Mouse (Mus musculus) liver, embryonic 11.5 days (tissue): ENCODE data around the gene Tmem253. TPM values are rescaled to one million over a fixed set of nuclear protein-coding genes. Genes with fewer than 3 reads are reported as not detected.

Experiments
- ATAC-seq: fragments of 200-750 bp; cut with Nextera tagmentation; replicated peaks from 2 replicates; pipeline ENCODE4 v1.8.0; 2017; ENCODE audit warnings: moderate number of reproducible peaks, mild to moderate bottlenecking, moderate TSS enrichment, moderate library complexity; ENCODE audit not compliant: low FRiP score
- DNase-seq: peaks from one replicate; pipeline ENCODE4 v3.0.0-alpha.2; 2017; ENCODE audit warnings: low spot score
- H3K27ac ChIP-seq: fragments of 300-500 bp; sonication (generic); 2 replicates; pipeline ENCODE4 v1.5.1; 2014; ENCODE audit warnings: mild to moderate bottlenecking, low read depth, low read length, control low read depth
- H3K27me3 ChIP-seq: fragments of 300-500 bp; sonication (generic); replicated peaks from 2 replicates; pipeline ENCODE4 v1.6.1; 2014; ENCODE audit warnings: low read length, mixed read lengths; ENCODE audit not compliant: control insufficient read depth, insufficient read depth
- H3K36me3 ChIP-seq: fragments of 300-500 bp; sonication (generic); 2 replicates; pipeline ENCODE4 v1.6.1; 2014; ENCODE audit warnings: mild to moderate bottlenecking, low read length, moderate library complexity, mixed read lengths; ENCODE audit not compliant: control insufficient read depth, insufficient read depth
- H3K4me1 ChIP-seq: fragments of 300-500 bp; sonication (generic); replicated peaks from 2 replicates; pipeline ENCODE4 v1.6.1; 2014; ENCODE audit warnings: low read length, mixed read lengths; ENCODE audit not compliant: control insufficient read depth, insufficient read depth
- H3K4me2 ChIP-seq: fragments of 300-500 bp; sonication (generic); 2 replicates; pipeline ENCODE4 v1.6.1; 2014; ENCODE audit warnings: mild to moderate bottlenecking, control low read depth, moderate library complexity
- H3K4me3 ChIP-seq: fragments of 300-500 bp; sonication (generic); 2 replicates; pipeline ENCODE4 v1.5.1; 2014; ENCODE audit warnings: low read depth, low read length, control low read depth
- H3K9ac ChIP-seq: fragments of 300-500 bp; sonication (generic); 2 replicates; pipeline ENCODE4 v1.6.1; 2014; ENCODE audit warnings: low read depth, low read length, control low read depth
- H3K9me3 ChIP-seq: fragments of 300-500 bp; sonication (generic); 2 replicates; pipeline ENCODE4 v1.6.1; 2016; ENCODE audit warnings: low read length, inconsistent platforms, mixed read lengths; ENCODE audit not compliant: control insufficient read depth
- WGBS: fragments of 180-500 bp; shearing (Covaris S2); extraction: QIAGEN DNeasy Blood & Tissue Kit; methylation state at CpG from one replicate; pipeline ENCODE4 v1.1.7; 2014; 5-methylcytosine and 5-hydroxymethylcytosine counted together
- polyA plus RNA-seq: library from polyadenylated mRNA; unstranded; fragments of >200 nt; fragmentation: Nextera tagmentation; extraction: Ambion mirVana; gene quantifications from 2 replicates; pipeline ENCODE4 v1.2.1, GENCODE M21; 2014

The Tmem253 gene
- polyA plus RNA-seq, 1 experiment from 2014 or later, result 0.85 TPM

DNA sequence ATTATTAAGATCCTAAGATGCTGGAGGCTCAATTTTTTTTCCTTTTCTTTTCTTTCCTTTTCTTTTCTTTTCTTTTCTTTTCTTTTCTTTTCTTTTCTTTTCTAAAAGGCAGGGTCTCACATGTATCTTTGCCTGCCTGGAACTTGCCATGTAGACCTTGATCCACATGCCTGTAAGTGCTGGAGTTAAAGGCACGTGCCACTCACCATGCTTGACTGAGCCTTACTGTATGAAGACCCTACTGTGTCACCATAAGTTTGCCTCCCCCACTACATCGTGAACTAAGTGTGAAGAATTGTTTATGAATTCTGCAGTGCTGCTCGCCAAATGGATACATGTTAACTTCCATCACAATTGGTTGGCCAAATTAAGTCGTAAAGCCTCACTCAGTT lies 5.7 kb downstream of the Tmem253 start:
- H3K4me1 ChIP-seq, result peaks cover 52% of the 10 kb centered on the region
- no peaks in the 10 kb centered on the region for H3K27me3 ChIP-seq
- peak overlapping the region; percentile 98 for H3K9ac ChIP-seq
- H3K4me3 ChIP-seq, result peak overlapping the region; percentile 74; the same call in 1 of the 2 replicates
- H3K9me3 ChIP-seq, result no peaks in the 10 kb centered on the region
- H3K36me3 ChIP-seq, result 0 out of 2 replicates have a peak, but pooled peaks cover 3% of the 10 kb centered on the region
- DNase-seq (no peak), ATAC-seq (no peak)
- H3K4me2 ChIP-seq, result peak overlapping the region; percentile 85
- peak overlapping the region; percentile 99 for H3K27ac ChIP-seq
- 71% methylated on average over 4 of the region's 4 CpGs for WGBS

DNA sequence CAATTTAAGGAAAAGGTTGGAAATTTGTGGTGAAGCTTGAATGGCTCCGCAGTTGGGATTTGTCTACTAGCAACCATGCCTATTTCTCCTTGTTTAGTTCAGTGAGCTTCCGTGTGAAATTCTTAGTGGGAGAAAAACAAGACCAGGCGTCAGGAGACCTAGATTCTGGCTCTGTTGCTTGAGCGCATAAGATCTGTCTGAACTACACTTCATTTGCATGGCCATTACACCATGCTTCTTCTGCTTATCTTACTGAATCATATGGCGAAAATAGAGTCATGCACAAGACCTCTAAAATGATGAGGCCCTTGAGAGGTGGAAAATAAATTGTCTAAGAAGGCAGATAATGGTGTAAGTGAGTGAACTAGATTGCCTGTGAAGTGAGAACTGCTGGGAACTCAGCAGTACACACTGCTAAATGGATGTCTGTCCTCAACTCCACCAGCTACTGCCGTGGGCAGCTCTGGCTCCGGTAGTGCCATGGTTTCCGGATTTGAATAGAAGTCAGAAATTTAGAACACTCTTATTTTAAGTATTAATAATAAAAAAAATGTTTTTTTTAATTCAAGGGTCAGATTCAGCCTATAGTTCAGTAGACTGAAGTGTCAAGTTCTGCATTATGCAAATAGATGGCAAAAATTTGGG lies 6.2 kb downstream of the Tmem253 start:
- peak overlapping the region; percentile 99 for H3K27ac ChIP-seq
- H3K9ac ChIP-seq, result no peak overlapping the region; the same call in 1 of the 2 replicates
- no peaks in the 10 kb centered on the region for H3K9me3 ChIP-seq
- 76% methylated on average over 8 of the region's 8 CpGs for WGBS
- peak overlapping the region; percentile 85 for H3K4me2 ChIP-seq
- DNase-seq (no peak), ATAC-seq (peak; percentile 24)
- no peaks in the 10 kb centered on the region for H3K27me3 ChIP-seq
- H3K4me1 ChIP-seq, result peaks cover 47% of the 10 kb centered on the region
- no peak overlapping the region for H3K4me3 ChIP-seq
- 0 out of 2 replicates have a peak, but pooled peaks cover 3% of the 10 kb centered on the region for H3K36me3 ChIP-seq

DNA sequence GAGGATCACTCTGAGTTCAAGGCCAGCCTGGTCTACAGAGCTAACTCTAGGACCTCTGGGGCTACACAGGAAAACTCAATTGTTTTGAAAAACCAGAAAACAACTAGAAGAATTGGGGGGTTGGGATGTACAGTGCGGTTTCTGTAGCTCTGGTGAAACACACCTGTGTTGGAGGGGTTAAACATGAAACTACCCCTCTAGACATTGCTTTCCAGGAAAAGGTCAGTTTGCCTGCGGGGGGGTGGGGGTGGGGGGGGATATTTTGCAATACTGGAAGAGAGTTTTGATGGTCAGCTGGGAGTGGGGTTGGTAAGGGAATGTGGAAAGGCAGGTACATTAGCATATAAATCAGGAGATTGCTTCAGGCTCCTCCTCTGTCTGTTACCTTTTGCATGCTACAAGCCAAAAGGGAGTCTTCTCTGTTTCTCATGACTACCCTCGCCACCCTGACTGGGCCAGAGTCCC lies 6.8 kb downstream of the Tmem253 start:
- Histone ChIP-seq H3K27me3 (no peaks in the 10 kb centered on the region), H3K4me2 (peak overlapping the region; percentile 55), H3K9ac (peak overlapping the region; percentile 49), H3K4me3 (peak overlapping the region; percentile 26), H3K4me1 (peaks cover 41% of the 10 kb centered on the region), H3K9me3 (no peaks in the 10 kb centered on the region), H3K27ac (peak overlapping the region; percentile 99), H3K36me3 (0 out of 2 replicates have a peak, but pooled peaks cover 3% of the 10 kb centered on the region)
- ATAC-seq (no peak), DNase-seq (no peak)
- 64% methylated on average over 3 of the region's 3 CpGs for WGBS

DNA sequence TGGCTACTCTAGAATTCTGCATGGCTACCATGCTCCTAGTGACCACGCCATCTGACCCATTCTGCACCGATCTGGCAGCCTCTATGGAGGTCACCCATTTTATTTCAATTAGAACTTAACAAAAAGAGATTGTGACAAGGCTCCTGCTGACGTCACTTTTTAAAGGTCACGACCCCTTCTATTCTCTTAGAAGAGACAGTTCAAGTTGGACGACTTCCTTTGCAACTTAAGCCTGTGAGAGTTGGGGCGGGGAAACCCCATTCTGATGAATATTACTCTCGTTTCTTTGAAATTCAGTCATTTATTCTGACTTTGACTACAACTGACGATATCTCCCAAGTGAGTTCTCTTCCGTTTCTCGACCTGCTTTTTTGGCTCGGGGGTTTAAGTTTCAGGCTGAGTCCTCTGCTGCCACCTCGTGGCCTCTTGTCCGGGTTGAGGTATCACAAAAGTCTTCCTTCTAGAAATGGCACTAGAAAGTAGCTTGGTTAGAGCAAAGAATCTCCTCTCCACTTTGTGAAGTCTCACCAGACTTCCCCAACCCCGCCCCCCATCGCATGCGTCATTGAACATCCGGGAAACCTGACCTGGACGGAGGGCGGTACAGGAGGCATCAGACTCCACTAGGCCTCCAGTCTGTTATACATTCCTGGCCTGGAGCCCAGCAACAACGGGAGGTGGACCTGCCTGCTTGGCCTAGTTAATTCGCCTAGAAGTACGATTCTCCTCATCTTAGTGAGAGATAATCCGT lies 7.4 kb downstream of the Tmem253 start:
- Histone ChIP-seq H3K9ac (peak overlapping the region; percentile 49), H3K9me3 (no peaks in the 10 kb centered on the region), H3K4me1 (peaks cover 38% of the 10 kb centered on the region), H3K27me3 (no peaks in the 10 kb centered on the region), H3K36me3 (0 out of 2 replicates have a peak, but pooled peaks cover 3% of the 10 kb centered on the region), H3K4me2 (peak overlapping the region; percentile 55), H3K4me3 (peak overlapping the region; percentile 26), H3K27ac (peak overlapping the region; percentile 99)
- 8% methylated on average over 23 of the region's 23 CpGs for WGBS
- DNase-seq (peak; percentile 89), ATAC-seq (peak; percentile 16)

DNA sequence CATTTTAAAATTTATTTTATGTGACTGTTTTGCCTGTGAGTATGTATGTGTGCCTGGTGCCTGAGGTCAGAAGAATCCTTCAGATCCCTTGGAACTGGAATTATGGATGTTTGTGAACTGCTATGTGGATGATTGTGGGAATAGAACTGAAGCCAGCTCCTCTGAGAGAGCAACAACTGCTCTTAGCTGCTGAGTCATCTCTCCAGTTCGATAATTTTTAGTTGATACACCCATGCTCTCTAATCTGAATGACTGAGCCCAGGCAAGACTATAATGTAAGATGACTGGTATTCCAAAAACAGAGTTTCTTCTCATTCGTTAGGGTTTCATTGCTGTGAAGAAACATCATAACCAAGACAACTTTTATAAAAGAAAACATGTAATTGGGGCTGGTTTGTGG lies 8.7 kb downstream of the Tmem253 start:
- Histone ChIP-seq H3K9me3 (no peaks in the 10 kb centered on the region), H3K9ac (no peak overlapping the region), H3K4me3 (no peak overlapping the region), H3K27me3 (no peaks in the 10 kb centered on the region), H3K4me1 (peaks cover 26% of the 10 kb centered on the region), H3K36me3 (no peaks in the 10 kb centered on the region), H3K27ac (peak overlapping the region; percentile 99; the same call in 1 of the 2 replicates), H3K4me2 (peak overlapping the region; percentile 55; the same call in 1 of the 2 replicates)
- no peak for DNase-seq
- ATAC-seq, result no peak
- WGBS, result 59% methylated on average over 2 of the region's 2 CpGs

DNA sequence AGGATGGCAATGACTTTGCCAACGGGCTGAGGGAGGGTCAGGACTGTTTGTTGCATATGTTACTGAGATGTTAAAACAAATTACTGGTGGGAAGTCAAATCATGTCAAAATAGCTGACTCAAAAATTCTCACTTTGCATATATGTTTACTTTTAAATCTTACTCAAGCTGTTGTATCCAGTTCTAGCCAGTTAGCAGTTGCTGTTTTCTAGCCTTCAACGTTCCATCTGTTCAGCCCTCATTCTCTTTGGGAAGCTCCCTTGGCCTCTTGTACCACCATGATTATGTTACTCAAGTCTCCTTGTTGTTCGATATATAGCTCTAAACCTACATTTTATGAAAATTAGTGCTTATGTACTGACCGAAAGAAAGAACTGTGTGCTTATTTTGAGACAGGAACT lies 10.9 kb downstream of the Tmem253 start:
- DNase-seq (no peak), ATAC-seq (no peak)
- H3K27me3 ChIP-seq, result no peaks in the 10 kb centered on the region
- peaks cover 20% of the 10 kb centered on the region for H3K4me1 ChIP-seq
- no peaks in the 10 kb centered on the region for H3K36me3 ChIP-seq
- H3K27ac ChIP-seq, result no peak overlapping the region
- H3K9ac ChIP-seq, result no peak overlapping the region
- H3K4me3 ChIP-seq, result no peak overlapping the region
- WGBS, result 83% methylated on average over 4 of the region's 4 CpGs
- H3K4me2 ChIP-seq, result no peak overlapping the region
- H3K9me3 ChIP-seq, result no peaks in the 10 kb centered on the region

DNA sequence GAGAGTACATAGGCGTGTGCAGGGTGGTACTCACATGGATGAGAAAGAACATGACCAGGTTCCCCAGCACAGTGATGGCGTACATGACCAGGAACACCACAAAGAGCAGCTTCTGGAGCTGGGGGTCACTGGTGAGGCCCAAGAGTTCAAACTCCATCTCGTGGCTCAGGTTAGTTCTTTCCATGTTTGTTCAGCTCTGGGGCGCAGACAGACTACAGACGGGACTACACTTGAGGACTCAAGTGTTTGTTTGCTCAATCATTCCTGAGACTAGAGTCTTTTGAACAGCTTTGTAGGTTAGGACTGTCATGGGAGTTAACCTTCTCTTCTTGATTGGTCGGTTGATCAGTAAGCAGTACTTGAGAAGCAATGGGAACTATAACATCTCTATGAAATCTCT lies 20.5 kb downstream of the Tmem253 start:
- Histone ChIP-seq H3K27ac (no peak overlapping the region), H3K4me1 (no peaks in the 10 kb centered on the region), H3K4me2 (no peak overlapping the region), H3K9ac (no peak overlapping the region), H3K9me3 (no peaks in the 10 kb centered on the region), H3K4me3 (no peak overlapping the region), H3K27me3 (0 out of 2 replicates have a peak, but pooled peaks cover 2% of the 10 kb centered on the region), H3K36me3 (no peaks in the 10 kb centered on the region)
- no peak for DNase-seq
- no peak for ATAC-seq
- WGBS, result 81% methylated on average over 6 of the region's 6 CpGs

DNA sequence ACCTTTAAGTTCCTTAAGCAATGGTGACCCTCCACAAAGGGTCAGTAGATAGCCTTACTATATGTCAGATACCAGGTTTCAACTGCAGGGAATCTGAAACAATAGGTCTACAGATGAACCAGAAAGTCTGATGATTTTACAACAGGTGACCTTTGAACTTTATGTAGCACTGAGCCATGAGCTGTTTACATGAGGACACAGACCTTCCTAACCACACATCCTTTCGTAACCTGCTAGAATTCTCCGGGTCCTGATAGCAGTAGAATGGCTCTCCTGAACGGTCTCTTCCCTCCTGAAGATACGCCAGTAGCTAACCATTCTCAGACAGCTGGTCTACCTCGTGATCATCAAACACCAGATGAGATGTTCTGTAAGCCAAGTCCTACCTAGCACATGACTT lies 23.9 kb downstream of the Tmem253 start:
- Histone ChIP-seq H3K27ac (no peak overlapping the region), H3K36me3 (no peaks in the 10 kb centered on the region), H3K9me3 (no peaks in the 10 kb centered on the region), H3K4me2 (no peak overlapping the region), H3K4me1 (no peaks in the 10 kb centered on the region), H3K27me3 (0 out of 2 replicates have a peak, but pooled peaks cover 2% of the 10 kb centered on the region), H3K9ac (no peak overlapping the region), H3K4me3 (no peak overlapping the region)
- ATAC-seq (no peak), DNase-seq (no peak)
- WGBS, result 74% methylated on average over 5 of the region's 5 CpGs
